Mouse (Mus musculus): ENCODE measurements around the gene Adipoq. TPM values are rescaled to one million over a fixed set of nuclear protein-coding genes. Genes with fewer than 3 reads are reported as not detected.

Adipoq gene
- polyA plus RNA-seq, 1 experiment from 2014 or later = not detected

GRCm38 (mm10) chr16:23191560-23192242 is 45.4 kb downstream of the Adipoq start:
- H3K27ac ChIP-seq (replicated peaks) = no peak overlapping the region
- ATAC-seq (replicated peaks) = no peak
- no peaks in the 10 kb centered on the region for H3K4me1 ChIP-seq
- no peaks in the 10 kb centered on the region for H3K36me3 ChIP-seq
- no peak overlapping the region for H3K9ac ChIP-seq (replicated peaks)
- no peaks in the 10 kb centered on the region for H3K9me3 ChIP-seq
- H3K27me3 ChIP-seq = no peaks in the 10 kb centered on the region
- no peak overlapping the region for H3K4me2 ChIP-seq (replicated peaks)
- H3K4me3 ChIP-seq = no peak overlapping the region
- 87% methylated on average over 9 of the region's 9 CpGs for WGBS

- Histone ChIP-seq H3K9ac (replicated peaks) (no peak overlapping the region), H3K4me2 (replicated peaks) (no peak overlapping the region), H3K36me3 (no peaks in the 10 kb centered on the region), H3K9me3 (no peaks in the 10 kb centered on the region), H3K27me3 (no peaks in the 10 kb centered on the region), H3K4me1 (no peaks in the 10 kb centered on the region), H3K4me3 (no peak overlapping the region), H3K27ac (replicated peaks) (no peak overlapping the region)
- no peak for ATAC-seq (replicated peaks)
- 87% methylated on average over 7 of the region's 7 CpGs for WGBS
Measured at GRCm38 (mm10) chr16:23195618-23196017, 49.3 kb downstream of the Adipoq start.

DNA sequence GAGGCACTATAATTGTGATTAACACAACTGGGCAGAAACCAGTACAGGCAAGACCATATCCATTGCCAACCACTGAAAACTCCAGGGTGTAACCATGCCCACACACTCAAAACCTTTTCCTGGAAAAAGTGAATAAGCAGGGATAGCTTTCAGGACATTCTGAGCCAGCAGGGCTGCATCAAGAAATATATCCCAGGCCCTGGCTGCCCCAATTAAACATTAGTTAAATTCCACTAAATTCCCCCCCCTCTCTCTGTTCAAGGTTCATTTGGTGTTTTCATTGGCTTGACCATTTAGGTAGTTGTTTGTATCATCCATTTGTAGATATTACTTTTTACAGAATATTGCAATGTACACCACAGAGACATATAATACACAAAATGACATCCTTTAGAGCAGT is 50.0 kb downstream of the Adipoq start:
- H3K9me3 ChIP-seq = no peaks in the 10 kb centered on the region
- H3K36me3 ChIP-seq = no peaks in the 10 kb centered on the region
- no peak overlapping the region for H3K9ac ChIP-seq (replicated peaks)
- H3K4me2 ChIP-seq (replicated peaks) = no peak overlapping the region
- H3K27ac ChIP-seq (replicated peaks) = no peak overlapping the region
- H3K4me3 ChIP-seq = no peak overlapping the region
- H3K27me3 ChIP-seq = no peaks in the 10 kb centered on the region
- no peaks in the 10 kb centered on the region for H3K4me1 ChIP-seq
- ATAC-seq (replicated peaks) = no peak

- H3K9me3 ChIP-seq = no peaks in the 10 kb centered on the region
- H3K4me2 ChIP-seq (replicated peaks) = no peak overlapping the region
- no peaks in the 10 kb centered on the region for H3K36me3 ChIP-seq
- H3K27me3 ChIP-seq = no peaks in the 10 kb centered on the region
- no peak for ATAC-seq (replicated peaks)
- no peaks in the 10 kb centered on the region for H3K4me1 ChIP-seq
- H3K4me3 ChIP-seq = no peak overlapping the region
- H3K9ac ChIP-seq (replicated peaks) = no peak overlapping the region
- WGBS = 92% methylated on average over 6 of the region's 6 CpGs
- H3K27ac ChIP-seq (replicated peaks) = no peak overlapping the region
Measured at GRCm38 (mm10) chr16:23196791-23197190, 50.5 kb downstream of the Adipoq start.

DNA sequence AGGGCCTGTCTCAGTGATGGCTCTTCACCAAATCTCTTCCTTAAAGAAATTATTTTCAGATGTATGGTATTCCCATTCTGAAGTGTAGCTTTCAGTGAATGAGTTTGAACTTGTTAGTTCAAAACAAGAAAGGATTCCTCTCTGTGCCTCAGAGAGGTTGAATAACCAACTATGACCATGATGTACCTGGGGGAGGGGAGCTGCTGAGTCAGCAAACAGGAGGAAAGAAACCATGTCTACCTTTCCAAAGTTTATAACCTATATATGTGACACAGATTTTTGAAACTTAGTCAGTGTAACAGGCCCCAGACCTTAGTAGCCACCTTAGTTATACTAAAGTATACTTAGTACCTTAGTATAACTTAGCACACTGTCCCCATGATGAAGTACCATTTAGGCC is 55.2 kb downstream of the Adipoq start:
- Histone ChIP-seq H3K9ac (replicated peaks) (no peak overlapping the region), H3K4me2 (replicated peaks) (no peak overlapping the region), H3K27ac (replicated peaks) (no peak overlapping the region), H3K9me3 (no peaks in the 10 kb centered on the region), H3K27me3 (no peaks in the 10 kb centered on the region), H3K4me1 (no peaks in the 10 kb centered on the region), H3K4me3 (no peak overlapping the region), H3K36me3 (no peaks in the 10 kb centered on the region)
- ATAC-seq (replicated peaks) = no peak

Small RNA genes lying within 50 kb of the gene (microRNA-seq; reads per million reads assigned to microRNA genes)
- not detected for gene Gm49346

Other genes with a start within 250 kb of the Adipoq start
- gene Fetub, start 228.2 kb upstream of the Adipoq start, polyA plus RNA-seq (2015; fragmentation: Nextera tagmentation; extraction: Ambion mirVana) = not detected in 2 replicates
- not detected in 2 replicates for gene Hrg, start 195.5 kb upstream of the Adipoq start, polyA plus RNA-seq (2015; fragmentation: Nextera tagmentation; extraction: Ambion mirVana)
- not detected in 2 replicates for gene Kng2, start 117.1 kb upstream of the Adipoq start, polyA plus RNA-seq (2015; fragmentation: Nextera tagmentation; extraction: Ambion mirVana)
- 0.80 TPM in 1 of 2 replicates, not detected in the other for gene Kng1, start 88.7 kb upstream of the Adipoq start, polyA plus RNA-seq (2015; fragmentation: Nextera tagmentation; extraction: Ambion mirVana)
- gene Eif4a2, start 39.1 kb upstream of the Adipoq start, polyA plus RNA-seq (2015; fragmentation: Nextera tagmentation; extraction: Ambion mirVana) = 338 and 359 TPM in 2 replicates
- gene Rfc4, start 18.8 kb upstream of the Adipoq start, polyA plus RNA-seq (2015; fragmentation: Nextera tagmentation; extraction: Ambion mirVana) = 71.7 and 87.2 TPM in 2 replicates
- gene St6gal1, start 78.2 kb downstream of the Adipoq start, polyA plus RNA-seq (2015; fragmentation: Nextera tagmentation; extraction: Ambion mirVana) = 53.8 and 55.9 TPM in 2 replicates